Mouse (Mus musculus): ENCODE data around the gene Grcc10. TPM values are rescaled to one million over a fixed set of nuclear protein-coding genes. Genes with fewer than 3 reads are reported as not detected.

Grcc10 gene
- 0.95 and 2.7 TPM in 2 replicates for polyA plus RNA-seq (2012)

GRCm38 (mm10) chr6:124740888-124741761 lies at the start of gene Grcc10:
Gene Grcc10, minus strand, starts transcription at chr6:124741374.
- Histone ChIP-seq H3K9me3 (ENCODE audit: control insufficient read depth, low read length) (no peaks in the 10 kb centered on the region), H3K27me3 (ENCODE audit: control insufficient read depth) (no peaks in the 10 kb centered on the region), H3K36me3 (ENCODE audit: control insufficient read depth) (no peaks in the 10 kb centered on the region; the same call in 1 of the 2 replicates), H3K4me1 (ENCODE audit: control insufficient read depth) (peaks cover 60% of the 10 kb centered on the region), H3K4me3 (replicated peaks) (peak within 1 kb of the TSS; percentile 75)
- TF ChIP-seq TAL1 (IDR thresholded peaks at IDR 0.05; ENCODE audit: low read length) (no peak), GATA1 (IDR thresholded peaks at IDR 0.05; ENCODE audit: low read length) (no peak)

- Histone ChIP-seq H3K36me3 (ENCODE audit: control insufficient read depth) (no peaks in the 10 kb centered on the region), H3K4me3 (replicated peaks) (no peak overlapping the region), H3K9me3 (ENCODE audit: control insufficient read depth, low read length) (no peaks in the 10 kb centered on the region), H3K27me3 (ENCODE audit: control insufficient read depth) (no peaks in the 10 kb centered on the region; the same call in 1 of the 2 replicates), H3K4me1 (ENCODE audit: control insufficient read depth) (no peaks in the 10 kb centered on the region)
- TF ChIP-seq GATA1 (IDR thresholded peaks at IDR 0.05; ENCODE audit: low read length) (no peak), TAL1 (IDR thresholded peaks at IDR 0.05; ENCODE audit: low read length) (no peak)
Observed at GRCm38 (mm10) chr6:124790121-124790520, 48.9 kb upstream of the Grcc10 start.

GRCm38 (mm10) chr6:124789519-124789918 lies 48.3 kb upstream of the Grcc10 start:
- H3K4me3 ChIP-seq (replicated peaks) = no peak overlapping the region
- TF ChIP-seq GATA1 (IDR thresholded peaks at IDR 0.05; ENCODE audit: low read length) (no peak), TAL1 (IDR thresholded peaks at IDR 0.05; ENCODE audit: low read length) (no peak)

GRCm38 (mm10) chr6:124787722-124788121 lies 46.5 kb upstream of the Grcc10 start:
- H3K9me3 ChIP-seq (ENCODE audit: control insufficient read depth, low read length) = no peaks in the 10 kb centered on the region
- no peak for TF ChIP-seq TAL1 (IDR thresholded peaks at IDR 0.05; ENCODE audit: low read length)
- TF ChIP-seq GATA1 (IDR thresholded peaks at IDR 0.05; ENCODE audit: low read length) = no peak
- no peaks in the 10 kb centered on the region for H3K36me3 ChIP-seq (ENCODE audit: control insufficient read depth)
- H3K27me3 ChIP-seq (ENCODE audit: control insufficient read depth) = no peaks in the 10 kb centered on the region; the same call in 1 of the 2 replicates
- no peak overlapping the region for H3K4me3 ChIP-seq (replicated peaks)
- H3K4me1 ChIP-seq (ENCODE audit: control insufficient read depth) = no peaks in the 10 kb centered on the region

More at GRCm38 (mm10) chr6:124789519-124789918, 48.3 kb upstream of the Grcc10 start:
- H3K4me1 ChIP-seq (ENCODE audit: control insufficient read depth) = no peaks in the 10 kb centered on the region
- no peaks in the 10 kb centered on the region for H3K36me3 ChIP-seq (ENCODE audit: control insufficient read depth)
- H3K9me3 ChIP-seq (ENCODE audit: control insufficient read depth, low read length) = no peaks in the 10 kb centered on the region
- no peaks in the 10 kb centered on the region; the same call in 1 of the 2 replicates for H3K27me3 ChIP-seq (ENCODE audit: control insufficient read depth)

DNA sequence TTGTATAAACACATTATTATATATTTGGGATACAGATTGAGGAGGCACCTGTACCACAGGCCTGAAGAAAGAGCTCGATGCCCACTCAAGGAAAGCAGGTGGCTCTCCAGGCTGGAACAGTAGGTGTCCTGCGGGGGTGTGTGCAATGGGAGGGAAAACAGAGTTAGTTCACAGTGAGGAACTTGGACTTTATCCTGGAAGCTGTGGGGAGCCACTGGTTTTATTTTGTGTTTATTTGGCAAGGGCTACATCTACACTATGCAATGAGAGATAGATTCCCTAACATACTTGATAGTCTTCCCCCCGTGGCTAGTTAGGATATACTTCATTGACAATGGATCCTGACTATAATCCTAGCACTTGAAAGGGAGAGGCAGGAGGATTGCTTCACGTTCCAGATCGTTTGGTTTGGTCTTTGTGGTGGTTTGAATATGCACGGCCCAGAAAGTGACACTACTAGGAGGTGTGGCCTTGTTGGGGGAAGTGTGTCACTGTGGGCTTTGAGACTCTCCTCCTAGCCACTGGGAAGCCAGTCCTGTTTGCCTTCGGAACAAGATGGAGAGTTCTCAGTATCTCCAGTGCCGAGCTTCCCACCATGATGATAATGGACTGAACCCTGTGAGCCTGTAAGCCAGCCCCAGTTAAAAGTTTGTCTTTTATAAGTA lies 45.7 kb upstream of the Grcc10 start:
- H3K27me3 ChIP-seq (ENCODE audit: control insufficient read depth) = no peaks in the 10 kb centered on the region; the same call in 1 of the 2 replicates
- no peaks in the 10 kb centered on the region for H3K9me3 ChIP-seq (ENCODE audit: control insufficient read depth, low read length)
- no peaks in the 10 kb centered on the region for H3K4me1 ChIP-seq (ENCODE audit: control insufficient read depth)
- no peak overlapping the region for H3K4me3 ChIP-seq (replicated peaks)
- H3K36me3 ChIP-seq (ENCODE audit: control insufficient read depth) = no peaks in the 10 kb centered on the region
- no peak for TF ChIP-seq TAL1 (IDR thresholded peaks at IDR 0.05; ENCODE audit: low read length)
- no peak for TF ChIP-seq GATA1 (IDR thresholded peaks at IDR 0.05; ENCODE audit: low read length)

- H3K27me3 ChIP-seq (ENCODE audit: control insufficient read depth) = peaks cover 40% of the 10 kb centered on the region
- no peak overlapping the region for H3K4me3 ChIP-seq (replicated peaks)
- TF ChIP-seq TAL1 (IDR thresholded peaks at IDR 0.05; ENCODE audit: low read length) (no peak), GATA1 (IDR thresholded peaks at IDR 0.05; ENCODE audit: low read length) (no peak)
- no peaks in the 10 kb centered on the region for H3K9me3 ChIP-seq (ENCODE audit: control insufficient read depth, low read length)
- H3K4me1 ChIP-seq (ENCODE audit: control insufficient read depth) = peaks cover 2% of the 10 kb centered on the region
- no peaks in the 10 kb centered on the region for H3K36me3 ChIP-seq (ENCODE audit: control insufficient read depth)
Observed at GRCm38 (mm10) chr6:124782436-124782835, 41.3 kb upstream of the Grcc10 start.

- Histone ChIP-seq H3K27me3 (ENCODE audit: control insufficient read depth) (peaks cover 40% of the 10 kb centered on the region), H3K36me3 (ENCODE audit: control insufficient read depth) (no peaks in the 10 kb centered on the region), H3K4me3 (replicated peaks) (no peak overlapping the region), H3K9me3 (ENCODE audit: control insufficient read depth, low read length) (no peaks in the 10 kb centered on the region), H3K4me1 (ENCODE audit: control insufficient read depth) (peaks cover 2% of the 10 kb centered on the region)
- TF ChIP-seq GATA1 (IDR thresholded peaks at IDR 0.05; ENCODE audit: low read length) = no peak
- TF ChIP-seq TAL1 (IDR thresholded peaks at IDR 0.05; ENCODE audit: low read length) = no peak
Observed at GRCm38 (mm10) chr6:124780917-124781316, 39.7 kb upstream of the Grcc10 start.

- TF ChIP-seq GATA1 (IDR thresholded peaks at IDR 0.05; ENCODE audit: low read length) = no peak
- TF ChIP-seq TAL1 (IDR thresholded peaks at IDR 0.05; ENCODE audit: low read length) = no peak
- Histone ChIP-seq H3K4me1 (ENCODE audit: control insufficient read depth) (peaks cover 2% of the 10 kb centered on the region), H3K27me3 (ENCODE audit: control insufficient read depth) (peaks cover 40% of the 10 kb centered on the region), H3K36me3 (ENCODE audit: control insufficient read depth) (no peaks in the 10 kb centered on the region), H3K4me3 (replicated peaks) (no peak overlapping the region), H3K9me3 (ENCODE audit: control insufficient read depth, low read length) (no peaks in the 10 kb centered on the region)
Observed at GRCm38 (mm10) chr6:124779984-124780416, 38.8 kb upstream of the Grcc10 start.

Measured in erythroblast, embryonic 14.5 days (primary cell).